Mouse (Mus musculus) spleen, postnatal 10 days (tissue): ENCODE measurements around the gene Tmem268.
A peak's percentile ranks its signal among the peaks of the same experiment; 100 is the strongest.

Source experiments
- DNase-seq, 2 experiments: peaks; one replicate each; pipeline ENCODE4 v3.0.0; 2021 to 2022; ENCODE audit warnings: low spot score in 2 of 2

Tmem268 gene

GRCm38 (mm10) chr4:63558407-63559081 is at the start of gene Tmem268:
Gene Tmem268 (plus strand): TSS chr4:63558781.
- peak; percentile 76 to 82 for DNase-seq

GRCm38 (mm10) chr4:63512921-63513320 is 45.7 kb upstream of the Tmem268 start:
- DNase-seq = no peak

GRCm38 (mm10) chr4:63514454-63514984 is 44.1 kb upstream of the Tmem268 start:
- DNase-seq = no peak

GRCm38 (mm10) chr4:63515021-63515420 is 43.6 kb upstream of the Tmem268 start:
- no peak for DNase-seq

GRCm38 (mm10) chr4:63521813-63522419 is 36.7 kb upstream of the Tmem268 start:
- DNase-seq = no peak

- DNase-seq = no peak
Measured at GRCm38 (mm10) chr4:63525514-63525913, 33.1 kb upstream of the Tmem268 start.

GRCm38 (mm10) chr4:63528946-63529345 is 29.6 kb upstream of the Tmem268 start:
- no peak for DNase-seq

GRCm38 (mm10) chr4:63530409-63530808 is 28.2 kb upstream of the Tmem268 start:
- DNase-seq = no peak

- no peak for DNase-seq
Measured at GRCm38 (mm10) chr4:63537602-63538001, 21.0 kb upstream of the Tmem268 start.

GRCm38 (mm10) chr4:63542209-63542608 is 16.4 kb upstream of the Tmem268 start:
- no peak for DNase-seq

- DNase-seq = peak in 1 of 2 experiments; percentile 23
Measured at GRCm38 (mm10) chr4:63543746-63544493, 14.7 kb upstream of the Tmem268 start.

GRCm38 (mm10) chr4:63544494-63545230 is 13.9 kb upstream of the Tmem268 start, which contains the start of gene Atp6v1g1:
Gene Atp6v1g1 (plus strand): TSS chr4:63544772.
- DNase-seq = peak; percentile 91 to 95

GRCm38 (mm10) chr4:63545231-63545958 is 13.2 kb upstream of the Tmem268 start:
- DNase-seq = no peak

GRCm38 (mm10) chr4:63546441-63547055 is 12.0 kb upstream of the Tmem268 start:
- no peak for DNase-seq

GRCm38 (mm10) chr4:63547799-63548198 is 10.8 kb upstream of the Tmem268 start:
- DNase-seq = no peak

- DNase-seq = no peak
Measured at GRCm38 (mm10) chr4:63548491-63548890, 10.1 kb upstream of the Tmem268 start.

GRCm38 (mm10) chr4:63550908-63551307 is 7.7 kb upstream of the Tmem268 start:
- no peak for DNase-seq

GRCm38 (mm10) chr4:63552865-63553264 is 5.7 kb upstream of the Tmem268 start:
- no peak for DNase-seq

- DNase-seq = no peak
Measured at GRCm38 (mm10) chr4:63553789-63554576, 4.6 kb upstream of the Tmem268 start.

GRCm38 (mm10) chr4:63554616-63555015 is 4.0 kb upstream of the Tmem268 start:
- no peak for DNase-seq
